Mouse (Mus musculus) liver, adult 2 months (tissue): ENCODE data around the gene Rasa4. TPM values are rescaled to one million over a fixed set of nuclear protein-coding genes. Genes with fewer than 3 reads are reported as not detected.
A peak's percentile ranks its signal among the peaks of the same experiment; 100 is the strongest.
"Not testable (repeated sequence)": the region's sequence is repeated elsewhere in the genome, so short reads cannot be mapped to it uniquely, and the experiment has no call there.

Source experiments
- DNase-seq: peaks from one replicate; pipeline ENCODE4 v3.0.0-alpha.2; 2011; ENCODE audit warnings: low read depth, low spot score; ENCODE audit errors: extremely low read depth
- H3K27ac ChIP-seq: fragments of 200-500 bp; replicated peaks from 2 replicates; pipeline ENCODE4 v1.5.1; 2012; ENCODE audit warnings: low read depth, mild to moderate bottlenecking, control low read depth, inconsistent platforms, low read length; ENCODE audit not compliant: insufficient read depth
- H3K27me3 ChIP-seq: fragments of 200-500 bp; 2 replicates; pipeline ENCODE4 v1.6.1; 2012; ENCODE audit warnings: mild to moderate bottlenecking, moderate library complexity, low read length, inconsistent platforms; ENCODE audit not compliant: control insufficient read depth, insufficient read depth
- H3K36me3 ChIP-seq: fragments of 200-500 bp; 2 replicates; pipeline ENCODE4 v1.6.1; 2012; ENCODE audit warnings: low read length, inconsistent platforms; ENCODE audit not compliant: control insufficient read depth, insufficient read depth
- H3K4me1 ChIP-seq: fragments of 200-500 bp; 2 replicates; pipeline ENCODE4 v1.6.1; 2011; ENCODE audit warnings: low read length; ENCODE audit not compliant: control insufficient read depth, insufficient read depth
- H3K4me3 ChIP-seq: fragments of 200-500 bp; 2 replicates; pipeline ENCODE4 v1.5.1; 2011; ENCODE audit warnings: low read depth, mild to moderate bottlenecking, control low read depth, low read length, moderate library complexity; ENCODE audit not compliant: insufficient read depth
- H3K79me2 ChIP-seq: fragments of 200-500 bp; 2 replicates; pipeline ENCODE4 v1.6.1; 2012; ENCODE audit warnings: inconsistent platforms, mild to moderate bottlenecking, low read length, moderate library complexity; ENCODE audit not compliant: control insufficient read depth, insufficient read depth
- H3K9ac ChIP-seq: fragments of 200-500 bp; 2 replicates; pipeline ENCODE4 v1.6.1; 2012; ENCODE audit warnings: low read depth, mild to moderate bottlenecking, control low read depth, inconsistent platforms, low read length
- CTCF ChIP-seq: fragments of 200-500 bp; IDR thresholded peaks from 2 replicates; pipeline ENCODE4 v1.5.1; 2011; ENCODE audit warnings: low read depth, low read length, control low read depth
- POLR2A ChIP-seq: fragments of 200-500 bp; IDR thresholded peaks from 2 replicates; pipeline ENCODE4 v1.6.1; 2011; ENCODE audit warnings: low read length, control low read depth; ENCODE audit not compliant: insufficient read depth; ENCODE audit errors: extremely low read depth
- WGBS: fragments of 180-500 bp; shearing (Covaris S2); methylation state at CpG from one replicate; pipeline ENCODE4 v1.1.7; 2018; 5-methylcytosine and 5-hydroxymethylcytosine counted together
- polyA plus RNA-seq: library from polyadenylated mRNA; depleted of rRNA; stranded (reverse); fragments of >200 nt; gene quantifications from 2 replicates; pipeline ENCODE4 v1.2.3, GENCODE M21; 2012
- total RNA-seq: library from RNA; depleted of rRNA; stranded (reverse); fragments of >200 nt; gene quantifications from 2 replicates; pipeline ENCODE4 v1.2.3, GENCODE M21; 2014

Rasa4 gene
- total and polyA plus RNA-seq, 2 experiments: 1.0 to 2.0 TPM

DNA sequence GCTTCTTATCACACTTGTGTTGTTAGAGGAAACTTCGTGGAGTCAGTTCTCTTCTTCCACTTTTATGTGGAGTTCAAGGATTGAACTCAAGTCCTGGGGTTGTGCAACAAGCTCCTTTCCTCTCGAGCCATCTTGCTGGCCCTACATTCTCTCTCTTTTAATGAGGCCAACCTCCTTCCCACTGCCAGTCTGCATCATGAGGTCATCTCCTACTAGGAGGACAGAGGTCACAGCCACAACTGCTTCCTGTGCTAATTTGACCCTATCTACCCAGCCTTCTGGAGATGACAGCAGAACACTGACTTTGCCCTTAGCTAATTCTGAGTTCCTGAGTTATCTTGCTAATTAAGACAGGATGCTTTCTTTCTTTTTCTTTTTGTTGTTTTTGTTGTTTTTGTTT lies 24.8 kb downstream of the Rasa4 start:
- H3K9ac ChIP-seq: no peak overlapping the region
- no peaks in the 10 kb centered on the region for H3K4me1 ChIP-seq
- H3K4me3 ChIP-seq: no peak overlapping the region
- no peaks in the 10 kb centered on the region for H3K36me3 ChIP-seq
- no peak overlapping the region for H3K27ac ChIP-seq
- no peaks in the 10 kb centered on the region for H3K79me2 ChIP-seq
- no peaks in the 10 kb centered on the region for H3K27me3 ChIP-seq
- no peak for TF ChIP-seq POLR2A
- no peak for TF ChIP-seq CTCF
- WGBS: 37% methylated on average over 2 of the region's 2 CpGs
- DNase-seq: no peak

DNA sequence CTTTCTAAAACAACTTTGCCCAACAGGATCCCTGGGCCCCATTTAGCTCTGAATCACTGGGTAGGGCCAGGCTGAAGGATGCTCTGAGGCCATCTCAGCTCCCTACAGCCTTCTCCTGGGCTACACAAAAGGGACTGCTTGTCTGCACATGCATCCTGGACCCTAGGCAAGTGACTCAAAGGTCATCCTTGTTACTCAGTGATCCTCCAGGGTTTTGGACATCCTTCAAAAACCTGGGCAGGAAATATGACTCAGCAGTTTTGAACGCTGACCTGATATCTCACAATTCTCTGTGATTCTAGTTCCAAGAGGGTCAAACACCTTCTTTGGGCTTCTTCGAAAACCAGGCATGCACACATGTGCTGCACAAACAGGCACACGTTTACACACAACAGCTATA lies 25.3 kb downstream of the Rasa4 start:
- Histone ChIP-seq H3K27ac (no peak overlapping the region), H3K36me3 (no peaks in the 10 kb centered on the region), H3K79me2 (no peaks in the 10 kb centered on the region), H3K27me3 (no peaks in the 10 kb centered on the region), H3K9ac (no peak overlapping the region), H3K4me3 (no peak overlapping the region), H3K4me1 (no peaks in the 10 kb centered on the region)
- peak; percentile 39 for DNase-seq
- 24% methylated on average over 3 of the region's 3 CpGs for WGBS
- TF ChIP-seq CTCF (no peak), POLR2A (no peak)

DNA sequence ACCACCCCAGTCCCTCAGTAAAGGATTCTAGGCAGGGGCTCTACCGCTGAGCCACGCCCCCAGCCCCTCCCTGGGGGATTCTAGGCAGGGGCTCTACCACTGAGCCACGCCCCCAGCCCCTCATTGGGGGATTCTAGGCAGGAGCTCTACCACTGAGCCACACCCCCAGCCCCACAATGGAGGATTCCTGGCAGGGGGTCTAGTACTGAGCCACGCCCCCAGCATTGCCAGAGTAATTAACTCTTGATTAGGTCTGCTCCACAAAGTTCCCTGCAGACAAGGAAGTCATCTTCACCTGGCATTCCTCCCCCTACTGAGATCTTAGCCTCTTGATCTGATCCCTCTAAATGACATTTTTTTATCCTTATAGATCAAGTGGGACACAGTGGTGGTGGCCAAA lies 29.8 kb downstream of the Rasa4 start:
- DNase-seq, H3K9ac ChIP-seq, H3K4me1 ChIP-seq, H3K27ac ChIP-seq, H3K4me3 ChIP-seq, H3K36me3 ChIP-seq, H3K27me3 ChIP-seq: not testable (repeated sequence)
- WGBS: 43% methylated on average over 4 of the region's 4 CpGs
- peaks cover 16% of the 10 kb centered on the region; the same call in 1 of the 2 replicates for H3K79me2 ChIP-seq

DNA sequence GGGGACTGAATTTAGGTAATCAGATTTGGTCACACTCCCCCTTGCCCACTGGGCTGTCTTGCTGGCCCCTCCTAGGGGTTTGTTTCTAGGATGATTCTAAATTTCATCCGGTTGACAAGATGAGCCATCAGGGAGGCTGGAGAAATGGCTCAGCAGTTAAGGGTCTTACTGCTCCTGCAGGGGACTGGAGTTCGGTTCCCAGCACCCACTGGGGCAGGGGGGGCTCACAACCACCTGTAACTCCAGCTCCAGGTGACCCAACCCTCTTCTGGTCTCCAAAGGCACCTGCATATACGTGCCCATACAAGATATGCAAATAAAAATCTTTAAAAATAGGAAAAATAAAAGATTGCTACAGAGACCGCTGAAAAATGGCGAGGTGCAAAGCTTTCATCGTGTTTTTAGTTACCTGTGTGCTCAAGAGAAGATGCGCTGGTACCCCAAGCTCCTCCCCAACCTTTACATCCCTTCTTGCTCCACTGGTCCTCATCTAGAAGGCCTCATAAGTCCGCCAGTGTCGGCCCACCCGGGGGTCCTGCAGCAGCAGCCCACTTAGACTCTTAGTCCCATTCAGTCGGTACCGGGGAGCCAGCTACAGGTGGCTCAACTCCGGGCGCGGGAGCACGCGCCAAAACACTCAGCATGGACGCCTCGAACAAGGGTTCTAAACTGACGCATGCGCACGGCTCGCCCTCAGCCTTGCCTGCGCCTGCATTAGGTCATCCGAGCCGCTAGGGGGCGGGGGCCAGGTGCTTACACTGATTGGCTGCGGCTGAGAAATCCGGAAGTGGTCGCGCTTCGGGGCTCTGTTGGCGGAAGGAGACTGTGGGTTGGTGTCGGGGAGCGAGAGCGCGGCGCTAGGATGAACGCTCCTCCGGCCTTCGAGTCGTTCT lies 32.4 kb downstream of the Rasa4 start, which contains the start of gene Polr2j:
Gene Polr2j, plus strand, starts transcription at position 741 of the 893 bp plus-strand sequence.
- TF ChIP-seq POLR2A: peak; percentile 79
- TF ChIP-seq CTCF: peak; percentile 92
- Histone ChIP-seq H3K27me3 (no peaks in the 10 kb centered on the region), H3K4me3 (peak within 1 kb of the TSS; percentile 91), H3K27ac (peak within 1 kb of the TSS; percentile 56), H3K9ac (peak within 1 kb of the TSS; percentile 86), H3K79me2 (peaks cover 19% of the 10 kb centered on the region; the same call in 1 of the 2 replicates), H3K4me1 (peaks cover 4% of the 10 kb centered on the region), H3K36me3 (no peaks in the 10 kb centered on the region; the same call in 1 of the 2 replicates)
- 3% methylated on average over 42 of the region's 42 CpGs for WGBS
- DNase-seq: peak; percentile 84

DNA sequence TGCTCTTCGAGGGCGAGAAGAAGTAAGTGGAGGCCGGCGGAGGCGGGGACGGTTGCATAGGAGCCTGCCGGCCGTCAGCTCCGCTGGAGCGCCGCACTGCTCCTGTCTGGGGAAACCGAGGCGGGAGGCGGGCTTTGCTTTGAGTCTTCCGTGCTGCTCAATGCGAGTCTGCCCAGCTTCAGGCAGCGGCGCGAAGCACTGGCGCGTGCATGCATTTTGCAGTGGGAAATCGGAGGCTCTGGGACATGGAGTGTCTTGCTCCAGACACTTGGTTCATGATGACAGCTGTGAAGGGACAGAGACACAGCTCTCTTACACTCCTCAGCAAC lies 33.0 kb downstream of the Rasa4 start:
- Histone ChIP-seq H3K9ac (peak overlapping the region; percentile 86), H3K36me3 (no peaks in the 10 kb centered on the region; the same call in 1 of the 2 replicates), H3K4me1 (peaks cover 4% of the 10 kb centered on the region), H3K27me3 (no peaks in the 10 kb centered on the region), H3K27ac (peak overlapping the region; percentile 56), H3K4me3 (peak overlapping the region; percentile 91), H3K79me2 (peaks cover 19% of the 10 kb centered on the region; the same call in 1 of the 2 replicates)
- no peak for DNase-seq
- WGBS: under 1% methylated on average over 22 of the region's 22 CpGs
- TF ChIP-seq CTCF (no peak), POLR2A (no peak)

DNA sequence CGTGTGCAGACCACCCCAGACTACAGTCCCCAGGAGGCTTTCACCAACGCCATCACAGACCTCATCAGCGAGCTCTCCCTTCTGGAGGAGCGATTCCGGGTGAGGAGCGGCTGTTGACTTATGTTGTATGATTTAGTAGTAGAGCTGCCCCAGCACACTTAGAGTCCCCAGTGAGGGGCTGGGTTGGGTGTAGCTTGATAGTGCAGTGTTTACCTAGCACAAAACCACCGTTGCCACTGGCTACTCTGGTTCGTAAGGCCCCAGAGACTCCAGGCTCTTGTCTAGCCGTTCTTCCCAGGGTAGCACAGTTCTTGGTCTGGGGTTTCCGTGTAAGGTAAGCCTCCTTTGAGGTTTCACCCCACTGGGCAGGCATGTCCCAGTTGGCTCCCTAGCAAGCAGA lies 38.4 kb downstream of the Rasa4 start:
- TF ChIP-seq POLR2A: no peak
- TF ChIP-seq CTCF: no peak
- no peak overlapping the region for H3K27ac ChIP-seq
- H3K9ac ChIP-seq: no peak overlapping the region
- H3K4me3 ChIP-seq: no peak overlapping the region
- peaks cover 13% of the 10 kb centered on the region; the same call in 1 of the 2 replicates for H3K79me2 ChIP-seq
- DNase-seq: no peak
- H3K4me1 ChIP-seq: peaks cover 4% of the 10 kb centered on the region
- WGBS: 89% methylated on average over 10 of the region's 10 CpGs
- peaks cover 8% of the 10 kb centered on the region; the same call in 1 of the 2 replicates for H3K36me3 ChIP-seq
- H3K27me3 ChIP-seq: no peaks in the 10 kb centered on the region
